Mouse (Mus musculus) small intestine, adult 2 months (tissue): ENCODE measurements around the gene Rgsl1.

Experiments
- CTCF ChIP-seq: fragments of 200-500 bp; IDR thresholded peaks from 2 replicates; pipeline ENCODE4 v1.5.1; 2012; ENCODE audit warnings: low read depth, mild to moderate bottlenecking, control low read depth, inconsistent platforms, low read length, moderate library complexity, mixed read lengths; ENCODE audit not compliant: insufficient replicate concordance, insufficient read length; ENCODE audit errors: extremely low read depth
- POLR2A ChIP-seq: fragments of 200-500 bp; IDR thresholded peaks from 2 replicates; pipeline ENCODE4 v1.6.1; 2012; ENCODE audit warnings: low read depth, mild to moderate bottlenecking, control low read depth, inconsistent platforms, low read length, moderate library complexity

- TF ChIP-seq CTCF (no peak), POLR2A (no peak)
These were observed 36.5 kb downstream of the Rgsl1 start for GRCm38 (mm10) chr1:153807390-153807993.
